Mouse (Mus musculus) heart, embryonic 14.5 days (tissue): ENCODE results near the gene Psmd6. TPM values are rescaled to one million over a fixed set of nuclear protein-coding genes. Genes with fewer than 3 reads are reported as not detected.

Source experiments
- ATAC-seq: fragments of 200-750 bp; cut with Nextera tagmentation; 2 replicates; pipeline ENCODE4 v1.8.0; 2017; ENCODE audit warnings: low read depth, moderate TSS enrichment; ENCODE audit not compliant: insufficient number of reproducible peaks, insufficient read depth, low FRiP score
- H3K27ac ChIP-seq, 2 experiments: fragments of 200-500 bp in 1 of 2; fragments of 300-500 bp in 1 of 2; sonication (generic) in 1 of 2; replicated peaks in 1 of 2; 2 replicates each; pipeline ENCODE4 v1.5.1; 2012 to 2014; ENCODE audit warnings: low read depth in 2 of 2, low read length in 2 of 2, control low read depth in 1 of 2, mild to moderate bottlenecking in 1 of 2, mixed read lengths in 1 of 2; ENCODE audit not compliant: control insufficient read depth in 1 of 2, insufficient read depth in 1 of 2
- H3K27me3 ChIP-seq: fragments of 300-500 bp; sonication (generic); 2 replicates; pipeline ENCODE4 v1.6.1; 2014; ENCODE audit warnings: mild to moderate bottlenecking, low read length, control low read depth; ENCODE audit not compliant: control insufficient read depth, insufficient read depth
- H3K36me3 ChIP-seq: fragments of 300-500 bp; sonication (generic); 2 replicates; pipeline ENCODE4 v1.6.1; 2014; ENCODE audit warnings: mild to moderate bottlenecking, control low read depth, low read length, mixed read lengths; ENCODE audit not compliant: control insufficient read depth, insufficient read depth
- H3K4me1 ChIP-seq, 2 experiments: fragments of 200-500 bp in 1 of 2; fragments of 300-500 bp in 1 of 2; sonication (generic) in 1 of 2; 2 replicates each; pipeline ENCODE4 v1.6.1; 2012 to 2014; ENCODE audit warnings: low read length in 2 of 2, control low read depth in 1 of 2, mixed read lengths in 1 of 2; ENCODE audit not compliant: control insufficient read depth in 2 of 2, insufficient read depth in 2 of 2
- H3K4me2 ChIP-seq: fragments of 300-500 bp; sonication (generic); 2 replicates; pipeline ENCODE4 v1.6.1; 2014; ENCODE audit warnings: mild to moderate bottlenecking, low read length
- H3K4me3 ChIP-seq, 2 experiments: fragments of 200-500 bp in 1 of 2; fragments of 300-500 bp in 1 of 2; sonication (generic) in 1 of 2; 2 replicates each; pipeline ENCODE4 v1.5.1; 2012 to 2014; ENCODE audit warnings: low read length in 2 of 2, mild to moderate bottlenecking in 2 of 2, control low read depth in 1 of 2, low read depth in 1 of 2, moderate library complexity in 1 of 2; ENCODE audit not compliant: control insufficient read depth in 1 of 2, insufficient read depth in 1 of 2
- H3K9ac ChIP-seq: fragments of 300-500 bp; sonication (generic); 2 replicates; pipeline ENCODE4 v1.6.1; 2014; ENCODE audit warnings: mild to moderate bottlenecking, low read length
- H3K9me3 ChIP-seq: fragments of 300-500 bp; sonication (generic); 2 replicates; pipeline ENCODE4 v1.6.1; 2016; ENCODE audit warnings: low read length, control low read depth; ENCODE audit not compliant: control insufficient read depth
- WGBS: fragments of 180-500 bp; shearing (Covaris S2); extraction: QIAGEN DNeasy Blood & Tissue Kit; methylation state at CpG from one replicate; pipeline ENCODE4 v1.1.7; 2014; 5-methylcytosine and 5-hydroxymethylcytosine counted together
- polyA plus RNA-seq: library from polyadenylated mRNA; unstranded; fragments of >200 nt; fragmentation: Nextera tagmentation; extraction: Ambion mirVana; gene quantifications from 2 replicates; pipeline ENCODE4 v1.2.1, GENCODE M21; 2014

The Psmd6 gene
- polyA plus RNA-seq, 1 experiment from 2014 or later, result 182 TPM

GRCm38 (mm10) chr14:14062531-14063245 is 58.1 kb downstream of the Psmd6 start:
- no peak overlapping the region for H3K4me2 ChIP-seq
- peaks cover 6% of the 10 kb centered on the region; the same call in 1 of the 2 replicates for H3K36me3 ChIP-seq
- no peaks in the 10 kb centered on the region for H3K9me3 ChIP-seq
- H3K4me1 ChIP-seq, result peaks cover 2 to 11% of the 10 kb centered on the region in 2 experiments; a peak in 3 of 4 replicates
- 94% methylated on average over 11 of the region's 11 CpGs for WGBS
- no peak for ATAC-seq
- no peak overlapping the region for H3K4me3 ChIP-seq
- no peak overlapping the region for H3K27ac ChIP-seq
- no peak overlapping the region for H3K9ac ChIP-seq
- no peaks in the 10 kb centered on the region for H3K27me3 ChIP-seq

Other genes starting within 250 kb of the Psmd6 start
- not detected in 2 replicates for gene Gm281, start 206.5 kb downstream of the Psmd6 start, polyA plus RNA-seq
- gene Atxn7, start 159.5 kb downstream of the Psmd6 start, polyA plus RNA-seq, result 5.5 and 5.6 TPM in 2 replicates
- gene Thoc7, start 159.1 kb downstream of the Psmd6 start, polyA plus RNA-seq, result 186 and 190 TPM in 2 replicates
- gene Olfr720, start 65.9 kb upstream of the Psmd6 start, polyA plus RNA-seq, result not detected in 2 replicates
- gene Olfr31, start 201.8 kb upstream of the Psmd6 start, polyA plus RNA-seq, result not detected in 2 replicates
- gene Il3ra, start 225.3 kb upstream of the Psmd6 start, polyA plus RNA-seq, result 2.7 and 2.9 TPM in 2 replicates